Mouse (Mus musculus) kidney, embryonic 15.5 days (tissue): ENCODE results near the gene Folr1. TPM values are rescaled to one million over a fixed set of nuclear protein-coding genes. Genes with fewer than 3 reads are reported as not detected.

Experiments used
- ATAC-seq: fragments of 200-750 bp; cut with Nextera tagmentation; replicated peaks from 2 replicates; pipeline ENCODE4 v1.8.0; 2017; ENCODE audit warnings: moderate TSS enrichment; ENCODE audit not compliant: low FRiP score
- H3K27ac ChIP-seq: fragments of 300-500 bp; sonication (generic); 2 replicates; pipeline ENCODE4 v1.5.1; 2015; ENCODE audit warnings: mild to moderate bottlenecking, inconsistent platforms
- H3K27me3 ChIP-seq: fragments of 300-500 bp; sonication (generic); 2 replicates; pipeline ENCODE4 v1.6.1; 2015; ENCODE audit warnings: inconsistent platforms
- H3K36me3 ChIP-seq: fragments of 300-500 bp; sonication (generic); 2 replicates; pipeline ENCODE4 v1.6.1; 2015; ENCODE audit warnings: inconsistent platforms
- H3K4me1 ChIP-seq: fragments of 300-500 bp; sonication (generic); 2 replicates; pipeline ENCODE4 v1.6.1; 2015; ENCODE audit warnings: inconsistent platforms
- H3K4me2 ChIP-seq: fragments of 300-500 bp; sonication (generic); 2 replicates; pipeline ENCODE4 v1.6.1; 2015; ENCODE audit warnings: moderate library complexity, mild to moderate bottlenecking, inconsistent platforms
- H3K4me3 ChIP-seq: fragments of 300-500 bp; sonication (generic); replicated peaks from 2 replicates; pipeline ENCODE4 v1.5.1; 2015; ENCODE audit warnings: mild to moderate bottlenecking, inconsistent platforms
- H3K9ac ChIP-seq: fragments of 300-500 bp; sonication (generic); 2 replicates; pipeline ENCODE4 v1.6.1; 2015; ENCODE audit warnings: mild to moderate bottlenecking, inconsistent platforms
- H3K9me3 ChIP-seq: fragments of 300-500 bp; sonication (generic); replicated peaks from 2 replicates; pipeline ENCODE4 v1.6.1; 2016; ENCODE audit warnings: inconsistent platforms
- WGBS: fragments of 180-500 bp; shearing (Covaris S2); methylation state at CpG from one replicate; pipeline ENCODE4 v1.1.7; 2015; ENCODE audit warnings: mixed read lengths; 5-methylcytosine and 5-hydroxymethylcytosine counted together
- polyA plus RNA-seq: library from polyadenylated mRNA; unstranded; fragments of >200 nt; fragmentation: Nextera tagmentation; extraction: Ambion mirVana; gene quantifications from 2 replicates; pipeline ENCODE4 v1.2.1, GENCODE M21; 2015

Folr1 gene
- polyA plus RNA-seq, 1 experiment from 2014 or later, result 63.0 TPM

DNA sequence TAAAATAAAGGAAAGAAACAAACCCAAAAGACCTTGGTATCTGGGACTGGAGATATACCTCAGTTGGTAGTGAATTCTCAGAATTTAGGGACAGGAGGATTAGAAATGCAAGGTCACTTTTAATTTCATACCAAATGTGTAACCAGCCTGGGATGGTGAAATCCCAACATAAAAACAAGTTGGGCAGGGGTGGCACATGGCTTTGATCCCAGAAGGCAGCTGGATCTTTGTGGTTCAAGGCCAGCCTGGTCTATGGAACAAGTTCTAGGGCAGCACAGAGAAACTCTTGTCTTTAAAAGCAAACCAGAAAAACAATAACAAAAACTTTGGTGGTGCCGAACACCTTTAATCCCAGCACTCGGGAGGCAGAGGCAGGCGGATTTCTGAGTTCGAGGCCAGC is 3.1 kb downstream of the Folr1 start:
- Histone ChIP-seq H3K9ac (no peak overlapping the region), H3K36me3 (no peaks in the 10 kb centered on the region), H3K27me3 (no peaks in the 10 kb centered on the region), H3K4me3 (no peak overlapping the region), H3K4me1 (peaks cover 21% of the 10 kb centered on the region), H3K9me3 (no peaks in the 10 kb centered on the region), H3K27ac (no peak overlapping the region), H3K4me2 (no peak overlapping the region)
- 94% methylated on average over 4 of the region's 4 CpGs for WGBS
- no peak for ATAC-seq

DNA sequence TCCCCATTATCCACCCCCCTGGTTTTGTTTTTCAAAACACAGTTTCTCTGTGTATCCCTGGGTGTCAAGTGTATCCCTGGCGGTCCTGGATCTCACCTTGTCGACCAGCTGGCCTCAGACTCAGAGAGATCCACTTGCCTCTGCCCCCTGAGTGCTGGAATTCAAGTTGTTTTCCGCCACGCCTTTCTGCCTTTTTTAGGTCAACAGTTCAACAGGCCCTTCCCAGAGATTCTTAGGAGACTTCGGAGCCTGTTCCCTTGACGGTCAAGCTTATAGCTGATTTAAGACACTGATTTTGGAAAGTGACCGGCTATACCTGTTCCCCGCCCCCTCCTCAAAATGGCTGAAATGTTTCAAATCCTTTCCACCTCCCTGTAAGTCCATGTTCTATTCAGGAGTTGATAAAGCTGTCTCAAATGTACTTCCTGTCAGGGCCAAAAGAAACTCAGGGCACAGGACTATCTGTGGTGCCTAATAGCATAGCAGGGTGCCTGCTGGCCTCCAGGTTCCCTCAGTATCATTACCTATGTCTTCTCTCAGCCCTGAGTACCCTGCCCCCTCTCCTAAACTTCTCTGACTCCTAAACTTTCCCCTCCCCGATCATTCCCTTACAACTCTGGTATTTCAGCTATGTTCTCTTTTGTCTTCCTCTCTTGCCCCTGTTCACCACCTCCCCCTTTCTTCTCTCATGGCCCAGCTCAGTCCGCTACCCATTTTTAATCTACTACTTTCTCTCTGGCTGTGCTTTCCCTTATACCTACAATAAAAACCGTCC is 3.9 kb downstream of the Folr1 start:
- 84% methylated on average over 11 of the region's 11 CpGs for WGBS
- H3K4me2 ChIP-seq, result no peak overlapping the region
- H3K36me3 ChIP-seq, result no peaks in the 10 kb centered on the region
- no peak for ATAC-seq
- no peak overlapping the region for H3K9ac ChIP-seq
- H3K9me3 ChIP-seq, result no peaks in the 10 kb centered on the region
- no peak overlapping the region for H3K27ac ChIP-seq
- H3K27me3 ChIP-seq, result no peaks in the 10 kb centered on the region
- H3K4me1 ChIP-seq, result peaks cover 21% of the 10 kb centered on the region
- H3K4me3 ChIP-seq, result no peak overlapping the region

DNA sequence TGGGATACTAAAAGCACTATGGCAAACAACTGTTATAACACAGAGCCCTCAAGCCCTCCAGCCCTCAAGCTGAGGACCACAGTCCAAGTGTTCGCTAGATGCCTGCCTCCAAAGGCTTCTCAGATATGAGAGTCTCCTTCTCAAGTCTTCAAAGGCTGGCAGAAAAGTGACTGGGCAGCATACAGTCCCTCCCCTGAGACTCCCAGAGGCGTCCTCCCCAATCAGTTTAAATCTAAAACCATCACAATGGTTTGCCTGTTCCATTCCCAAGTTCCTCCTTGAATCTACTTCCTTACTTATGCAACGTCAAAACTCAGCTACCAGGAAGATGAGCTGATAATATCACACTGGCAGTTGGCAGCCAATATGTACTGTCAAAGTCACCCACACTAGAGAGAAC is 7.2 kb downstream of the Folr1 start, which contains the start of gene Anapc15:
Gene Anapc15, plus strand, starts transcription at position 301 of the 400 bp plus-strand sequence.
- no peak for ATAC-seq
- 80% methylated on average over 3 of the region's 3 CpGs for WGBS
- H3K4me1 ChIP-seq, result peaks cover 6% of the 10 kb centered on the region
- no peak within 1 kb of the TSS for H3K4me3 ChIP-seq
- H3K36me3 ChIP-seq, result no peaks in the 10 kb centered on the region
- no peak within 1 kb of the TSS for H3K4me2 ChIP-seq
- no peak within 1 kb of the TSS for H3K9ac ChIP-seq
- no peaks in the 10 kb centered on the region for H3K9me3 ChIP-seq
- H3K27me3 ChIP-seq, result no peaks in the 10 kb centered on the region
- no peak within 1 kb of the TSS for H3K27ac ChIP-seq

DNA sequence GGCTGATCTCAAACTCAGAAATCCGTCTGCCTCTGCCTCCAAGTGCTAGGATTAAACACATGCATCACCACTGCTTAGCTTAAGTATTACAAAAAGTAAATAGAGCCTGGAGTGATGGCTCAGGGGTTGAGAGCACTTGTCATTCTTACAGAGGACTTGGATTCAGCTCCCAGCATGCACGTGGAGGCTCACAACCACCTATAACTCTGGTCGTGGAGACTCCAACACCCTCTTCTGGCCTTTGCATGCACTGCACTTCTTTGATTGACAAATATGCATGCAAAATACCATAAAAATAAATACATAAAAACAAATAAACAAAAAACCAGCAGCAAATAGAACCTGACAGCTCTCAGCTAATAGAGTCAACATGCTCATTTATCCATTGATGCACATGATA is 8.3 kb downstream of the Folr1 start:
- H3K27ac ChIP-seq, result no peak overlapping the region
- no peaks in the 10 kb centered on the region for H3K27me3 ChIP-seq
- no peak overlapping the region for H3K4me3 ChIP-seq
- no peaks in the 10 kb centered on the region for H3K9me3 ChIP-seq
- no peaks in the 10 kb centered on the region for H3K4me1 ChIP-seq
- no peak overlapping the region for H3K4me2 ChIP-seq
- no peak overlapping the region for H3K9ac ChIP-seq
- ATAC-seq, result no peak
- WGBS, result 75% methylated on average over 3 of the region's 3 CpGs
- H3K36me3 ChIP-seq, result no peaks in the 10 kb centered on the region

DNA sequence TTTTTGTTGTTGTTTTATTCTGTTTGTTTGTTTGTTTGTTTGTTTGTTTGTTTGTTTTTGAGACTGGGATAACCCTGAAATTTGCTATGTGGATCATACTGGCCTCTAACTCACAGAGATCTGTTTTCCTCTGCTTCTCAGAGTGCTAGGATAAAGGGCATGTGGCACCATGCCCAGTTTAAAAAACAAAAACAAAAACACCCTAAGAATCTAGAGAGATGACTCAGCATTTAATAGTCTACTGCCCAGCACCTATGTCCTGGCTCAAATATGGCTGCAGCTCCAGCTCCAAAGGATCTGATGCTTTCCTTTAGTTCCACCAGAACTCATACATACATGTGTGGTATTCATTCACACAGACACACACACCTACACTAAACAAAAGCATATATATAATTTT is 9.6 kb downstream of the Folr1 start:
- no peak overlapping the region for H3K4me2 ChIP-seq
- no peak overlapping the region for H3K9ac ChIP-seq
- no peak for ATAC-seq
- H3K27me3 ChIP-seq, result no peaks in the 10 kb centered on the region
- H3K27ac ChIP-seq, result no peak overlapping the region
- H3K4me1 ChIP-seq, result no peaks in the 10 kb centered on the region
- H3K9me3 ChIP-seq, result no peaks in the 10 kb centered on the region
- no peak overlapping the region for H3K4me3 ChIP-seq
- no peaks in the 10 kb centered on the region for H3K36me3 ChIP-seq

DNA sequence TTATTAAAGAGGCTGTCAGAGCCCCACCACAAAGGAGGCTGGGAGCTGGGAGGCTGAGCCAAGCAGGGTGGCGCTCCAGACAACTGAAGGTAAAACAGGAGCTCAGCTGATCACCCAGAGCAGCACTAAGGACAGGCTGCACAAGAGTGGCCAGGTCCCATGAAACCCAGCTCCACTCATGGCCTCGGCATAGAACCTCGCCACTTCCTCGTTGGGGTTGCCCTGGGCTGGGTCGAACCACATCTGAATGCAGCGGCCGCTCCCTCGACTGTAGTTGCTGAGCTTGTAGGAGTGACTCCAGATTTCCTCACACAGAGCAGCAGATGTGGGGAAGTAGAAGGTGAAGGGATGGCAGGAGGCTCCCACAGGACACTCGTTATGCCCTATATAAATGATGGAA is 12.2 kb downstream of the Folr1 start:
- no peaks in the 10 kb centered on the region for H3K9me3 ChIP-seq
- no peak for ATAC-seq
- no peak overlapping the region for H3K9ac ChIP-seq
- no peaks in the 10 kb centered on the region for H3K36me3 ChIP-seq
- 77% methylated on average over 9 of the region's 9 CpGs for WGBS
- H3K4me2 ChIP-seq, result no peak overlapping the region
- no peaks in the 10 kb centered on the region for H3K4me1 ChIP-seq
- no peaks in the 10 kb centered on the region for H3K27me3 ChIP-seq
- no peak overlapping the region for H3K4me3 ChIP-seq
- no peak overlapping the region for H3K27ac ChIP-seq

DNA sequence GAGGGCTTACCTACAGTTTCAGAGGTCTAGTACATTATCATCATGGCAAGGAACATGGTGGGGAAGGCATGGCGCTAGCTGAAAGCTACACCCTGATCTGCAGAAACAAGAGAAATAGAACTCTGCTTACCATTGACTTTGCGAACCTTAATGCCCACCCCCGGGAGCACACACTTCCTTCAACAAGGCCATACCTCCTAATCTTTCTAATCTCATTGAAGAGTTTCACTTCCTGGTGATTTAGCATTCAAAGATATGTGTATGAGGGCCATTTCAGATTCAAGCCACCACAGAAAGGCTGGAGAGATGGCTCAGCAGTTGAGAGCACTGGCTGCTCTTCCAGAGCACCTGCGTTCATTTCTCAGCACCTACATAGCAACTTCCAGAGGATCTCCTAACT is 13.5 kb downstream of the Folr1 start, which contains the start of gene Folr2:
Gene Folr2, minus strand, starts transcription at position 101 of the 400 bp plus-strand sequence.
- Histone ChIP-seq H3K4me2 (no peak within 1 kb of the TSS), H3K4me1 (no peaks in the 10 kb centered on the region), H3K27ac (no peak within 1 kb of the TSS), H3K9me3 (no peaks in the 10 kb centered on the region), H3K9ac (no peak within 1 kb of the TSS), H3K27me3 (no peaks in the 10 kb centered on the region), H3K4me3 (no peak within 1 kb of the TSS), H3K36me3 (no peaks in the 10 kb centered on the region)
- ATAC-seq, result no peak
- whole genome bisulfite sequencing, result 86% methylated on average over 4 of the region's 4 CpGs

DNA sequence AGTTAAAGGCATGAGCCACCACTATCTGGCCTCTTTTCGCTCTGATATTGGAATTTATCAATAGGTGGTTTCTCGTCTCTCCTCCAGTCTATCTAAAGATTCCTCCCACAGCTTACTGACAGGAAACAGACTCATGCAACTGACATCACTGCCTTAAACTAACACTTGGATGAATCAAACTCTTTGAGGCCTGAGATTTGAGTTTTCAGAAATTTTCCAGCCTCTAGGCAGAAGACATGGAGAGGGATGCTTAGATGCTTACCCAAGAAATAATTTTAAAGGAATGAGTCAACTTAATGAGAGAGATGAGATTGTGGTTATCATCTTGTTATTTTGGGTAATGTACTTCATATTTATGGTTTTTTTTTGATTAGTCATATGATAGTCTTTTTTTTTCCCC is 16.8 kb downstream of the Folr1 start:
- no peaks in the 10 kb centered on the region for H3K27me3 ChIP-seq
- 81% methylated on average over 2 of the region's 2 CpGs for WGBS
- no peaks in the 10 kb centered on the region for H3K36me3 ChIP-seq
- H3K4me3 ChIP-seq, result no peak overlapping the region
- 0 out of 2 replicates have a peak, but pooled peaks cover 2% of the 10 kb centered on the region for H3K4me1 ChIP-seq
- H3K9ac ChIP-seq, result no peak overlapping the region
- no peak overlapping the region for H3K27ac ChIP-seq
- no peak overlapping the region for H3K4me2 ChIP-seq
- no peaks in the 10 kb centered on the region for H3K9me3 ChIP-seq
- ATAC-seq, result no peak

DNA sequence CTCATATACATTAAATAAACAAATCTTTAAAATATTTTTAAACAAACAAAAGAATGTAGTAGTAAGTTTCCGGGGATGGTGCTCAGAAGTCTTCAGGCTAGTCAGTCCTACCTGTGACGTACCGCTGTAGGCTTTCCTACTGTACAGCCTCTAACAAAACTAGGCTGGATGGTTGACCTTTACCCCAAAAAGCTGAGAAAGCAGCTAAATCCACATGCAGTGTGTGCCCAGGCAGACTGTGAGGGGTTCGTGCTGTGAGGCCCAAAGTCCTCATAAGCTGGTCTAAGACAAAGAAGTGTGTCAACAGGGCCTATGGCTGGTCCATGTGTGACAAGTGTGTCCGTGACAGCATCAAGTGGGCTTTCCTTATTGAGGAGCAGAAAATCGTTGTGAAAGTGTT is 17.7 kb downstream of the Folr1 start:
- H3K9me3 ChIP-seq, result no peaks in the 10 kb centered on the region
- WGBS, result 85% methylated on average over 6 of the region's 6 CpGs
- H3K27ac ChIP-seq, result no peak overlapping the region
- no peak overlapping the region for H3K4me2 ChIP-seq
- no peak overlapping the region for H3K4me3 ChIP-seq
- no peaks in the 10 kb centered on the region for H3K36me3 ChIP-seq
- H3K9ac ChIP-seq, result no peak overlapping the region
- H3K27me3 ChIP-seq, result no peaks in the 10 kb centered on the region
- 0 out of 2 replicates have a peak, but pooled peaks cover 2% of the 10 kb centered on the region for H3K4me1 ChIP-seq
- no peak for ATAC-seq

DNA sequence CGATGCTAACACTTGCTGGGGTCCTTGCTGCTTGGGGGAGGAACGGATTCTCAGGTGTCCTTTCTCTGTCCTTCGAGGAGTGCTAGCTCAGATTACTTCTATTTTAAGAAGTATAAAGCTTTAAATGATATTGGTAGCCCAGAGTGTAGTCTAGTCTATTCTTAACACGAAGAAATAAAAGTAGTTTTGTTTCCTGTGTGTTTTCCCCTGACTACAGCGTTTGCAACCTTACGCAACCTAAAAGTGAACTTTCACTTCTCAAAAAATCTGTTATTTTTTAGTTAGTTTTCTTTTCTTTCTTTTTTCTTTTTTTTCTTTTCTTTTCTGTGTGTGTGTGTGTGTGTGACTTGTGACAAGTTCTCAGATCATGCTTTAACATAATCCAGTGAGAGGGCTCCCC is 18.9 kb downstream of the Folr1 start:
- 68% methylated on average over 6 of the region's 6 CpGs for WGBS
- H3K36me3 ChIP-seq, result no peaks in the 10 kb centered on the region
- no peaks in the 10 kb centered on the region for H3K9me3 ChIP-seq
- H3K9ac ChIP-seq, result no peak overlapping the region
- no peak overlapping the region for H3K4me2 ChIP-seq
- no peaks in the 10 kb centered on the region for H3K27me3 ChIP-seq
- H3K27ac ChIP-seq, result no peak overlapping the region
- H3K4me1 ChIP-seq, result 0 out of 2 replicates have a peak, but pooled peaks cover 2% of the 10 kb centered on the region
- ATAC-seq, result no peak
- H3K4me3 ChIP-seq, result no peak overlapping the region

DNA sequence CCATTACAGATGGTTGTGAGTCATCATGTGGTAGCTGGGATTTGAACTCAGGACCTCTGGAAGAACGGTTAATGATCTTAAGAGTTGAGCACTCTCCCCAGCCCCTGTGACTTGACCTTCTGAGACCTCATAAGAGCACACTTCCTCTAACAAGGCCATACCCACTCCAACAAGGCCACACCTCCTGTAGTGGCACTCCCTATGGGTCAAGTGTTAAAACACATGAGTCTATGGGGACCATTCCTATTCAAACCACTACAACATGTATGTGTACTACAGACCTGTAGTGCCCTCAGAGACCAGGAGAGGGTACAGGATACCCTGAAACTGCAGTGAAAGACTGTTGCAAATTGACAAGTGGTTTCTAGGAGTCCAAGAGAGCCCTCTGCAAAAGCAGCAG is 22.7 kb downstream of the Folr1 start:
- no peaks in the 10 kb centered on the region for H3K36me3 ChIP-seq
- 0 out of 2 replicates have a peak, but pooled peaks cover 2% of the 10 kb centered on the region for H3K4me1 ChIP-seq
- no peaks in the 10 kb centered on the region for H3K9me3 ChIP-seq
- H3K27me3 ChIP-seq, result no peaks in the 10 kb centered on the region
- H3K4me2 ChIP-seq, result no peak overlapping the region
- 91% methylated on average over 1 of the region's 1 CpGs for WGBS
- no peak overlapping the region for H3K9ac ChIP-seq
- no peak overlapping the region for H3K27ac ChIP-seq
- no peak for ATAC-seq
- H3K4me3 ChIP-seq, result no peak overlapping the region

DNA sequence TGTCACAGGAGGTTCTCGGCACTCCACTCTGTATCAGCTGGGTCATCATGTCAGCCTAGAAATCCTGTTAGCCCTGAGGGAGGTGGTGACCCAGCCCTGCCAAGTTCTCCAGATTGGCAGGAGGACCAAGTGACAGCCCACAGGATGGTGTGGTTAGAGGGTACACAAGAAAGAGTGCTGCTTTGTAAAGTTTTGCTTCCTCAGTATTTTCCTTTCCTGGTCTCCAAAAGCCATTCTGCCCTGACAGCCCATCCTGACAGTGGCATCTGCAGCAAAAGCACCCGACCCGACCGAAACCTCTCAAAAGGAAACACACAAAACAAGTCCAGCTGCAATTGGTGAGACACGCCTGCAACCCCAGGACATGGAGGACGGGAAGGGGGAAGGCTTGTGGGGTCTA is 26.4 kb downstream of the Folr1 start:
- H3K9me3 ChIP-seq, result no peaks in the 10 kb centered on the region
- H3K4me3 ChIP-seq, result no peak overlapping the region
- H3K4me2 ChIP-seq, result no peak overlapping the region
- no peaks in the 10 kb centered on the region for H3K36me3 ChIP-seq
- WGBS, result 70% methylated on average over 6 of the region's 6 CpGs
- H3K9ac ChIP-seq, result no peak overlapping the region
- no peak for ATAC-seq
- no peak overlapping the region for H3K27ac ChIP-seq
- H3K27me3 ChIP-seq, result no peaks in the 10 kb centered on the region
- peaks cover under 1% of the 10 kb centered on the region for H3K4me1 ChIP-seq
